Mouse (Mus musculus) heart, postnatal 36 days (tissue): ENCODE measurements at regions not wholly inside any gene's neighbourhood (a gene's known extent, or its start where the extent isn't known, plus 50 kb on each side); places are given as distances from the start of the nearest gene placed in this dataset.

Source experiments
- DNase-seq, 2 experiments: peaks; one replicate each; pipeline ENCODE4 v3.0.0; 2021 to 2022
- intact Hi-C: fragments of 180-260 bp; cut with DNase I; formaldehyde crosslinking; loops from one replicate; pipeline ENCODE4 v1.15.1; 2025

GRCm38 (mm10) chr11:114552176-114552575 is 116.1 kb upstream of the Rpl38 start:
- intact Hi-C loops: no loop called here
- no peak for DNase-seq

GRCm38 (mm10) chr11:114551262-114551661 is 117.1 kb upstream of the Rpl38 start:
- intact Hi-C loops: no loop called here
- no peak for DNase-seq

- DNase-seq: no peak
- intact Hi-C loops: no loop called here
These were observed 119.7 kb upstream of the Rpl38 start for GRCm38 (mm10) chr11:114548658-114549057.

GRCm38 (mm10) chr11:114544212-114544611 is 124.1 kb upstream of the Rpl38 start:
- DNase-seq: no peak
- intact Hi-C loops: no loop called here

- no peak for DNase-seq
- intact Hi-C loops: no loop called here
These were observed 126.2 kb upstream of the Rpl38 start for GRCm38 (mm10) chr11:114542167-114542566.

GRCm38 (mm10) chr11:114540503-114540902 is 127.8 kb upstream of the Rpl38 start:
- intact Hi-C loops: no loop called here
- no peak for DNase-seq

GRCm38 (mm10) chr11:114536616-114537493 is 131.5 kb upstream of the Rpl38 start:
- intact Hi-C loops: no loop called here
- no peak for DNase-seq

GRCm38 (mm10) chr11:114535900-114536299 is 132.4 kb upstream of the Rpl38 start:
- intact Hi-C loops: no loop called here

GRCm38 (mm10) chr11:114534436-114534835 is 133.9 kb upstream of the Rpl38 start:
- intact Hi-C loops: no loop called here
- DNase-seq: no peak

More at GRCm38 (mm10) chr11:114535900-114536299, 132.4 kb upstream of the Rpl38 start:
- no peak for DNase-seq

- no peak for DNase-seq
- intact Hi-C loops: no loop called here
These were observed 137.0 kb upstream of the Rpl38 start for GRCm38 (mm10) chr11:114531241-114531765.

GRCm38 (mm10) chr11:114528937-114529772 is 139.2 kb upstream of the Rpl38 start:
- intact Hi-C loops: no loop called here
- DNase-seq: no peak

GRCm38 (mm10) chr11:114523444-114524238 is 144.7 kb upstream of the Rpl38 start:
- intact Hi-C loops: loop anchor here (1.0 kb wide), 1 partner anchor 113 kb away; no protein-coding TSS in a partner anchor
- peak; percentile 63 to 78 for DNase-seq

- intact Hi-C loops: no loop called here
- DNase-seq: no peak
These were observed 153.0 kb upstream of the Rpl38 start for GRCm38 (mm10) chr11:114515278-114515677.

- DNase-seq: no peak
- intact Hi-C loops: no loop called here
These were observed 154.2 kb upstream of the Rpl38 start for GRCm38 (mm10) chr11:114514126-114514525.

- intact Hi-C loops: no loop called here
- DNase-seq: no peak
These were observed 154.9 kb upstream of the Rpl38 start for GRCm38 (mm10) chr11:114513446-114513845.

GRCm38 (mm10) chr11:114511994-114512393 is 156.3 kb upstream of the Rpl38 start:
- intact Hi-C loops: no loop called here
- DNase-seq: no peak

GRCm38 (mm10) chr11:114502562-114502961 is 165.8 kb upstream of the Rpl38 start:
- no peak for DNase-seq
- intact Hi-C loops: no loop called here

- no peak for DNase-seq
- intact Hi-C loops: no loop called here
These were observed 166.3 kb upstream of the Rpl38 start for GRCm38 (mm10) chr11:114501869-114502540.

- no peak for DNase-seq
- intact Hi-C loops: no loop called here
These were observed 167.9 kb upstream of the Rpl38 start for GRCm38 (mm10) chr11:114500416-114500815.

GRCm38 (mm10) chr11:114499665-114500064 is 168.7 kb upstream of the Rpl38 start:
- intact Hi-C loops: no loop called here

More at GRCm38 (mm10) chr11:114499665-114500064, 168.7 kb upstream of the Rpl38 start:
- DNase-seq: no peak
